Mouse (Mus musculus) thymus, adult 2 months (tissue): ENCODE measurements around the gene Pola1.

Experiments used
- CTCF ChIP-seq: fragments of 200-500 bp; IDR thresholded peaks from 2 replicates; pipeline ENCODE4 v1.5.1; 2012; ENCODE audit warnings: mild to moderate bottlenecking, control low read depth, low read length, moderate library complexity, borderline replicate concordance; ENCODE audit not compliant: control insufficient read depth, poor library complexity, insufficient read depth; ENCODE audit errors: extremely low read depth
- POLR2A ChIP-seq: fragments of 200-500 bp; IDR thresholded peaks from 2 replicates; pipeline ENCODE4 v1.6.1; 2012; ENCODE audit warnings: mild to moderate bottlenecking, low read length, control low read depth, moderate library complexity; ENCODE audit not compliant: control insufficient read depth, poor library complexity, insufficient read depth; ENCODE audit errors: extremely low read depth

- no peak for TF ChIP-seq POLR2A
- no peak for TF ChIP-seq CTCF
Observed at GRCm38 (mm10) chrX:93369708-93370107, 262.2 kb downstream of the Pola1 start.
